26 mouse cellular contexts compared by ENCODE assay signal in the genomic region with DNA sequence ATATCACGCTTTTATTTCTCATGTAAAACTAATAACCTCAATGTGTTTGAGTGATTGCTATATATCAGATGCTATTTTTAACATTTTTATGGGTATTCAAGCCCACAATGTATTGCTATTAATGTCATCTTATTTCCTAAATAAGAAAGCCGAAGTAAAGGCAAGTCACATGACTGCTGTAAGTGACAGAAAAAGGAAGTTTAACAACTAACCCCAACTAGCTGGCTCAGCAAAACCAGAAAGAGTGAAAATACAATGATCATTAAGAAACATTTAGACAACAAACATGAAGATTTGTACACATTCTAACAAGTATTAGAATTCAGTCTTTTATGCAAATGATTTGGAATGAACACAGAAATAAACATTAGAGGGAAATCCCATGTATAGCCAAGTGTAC.
A peak's percentile ranks its signal among the peaks of the same experiment; 100 is the strongest.
DNase-seq lines count a peak whose midpoint lies in the region; ATAC-seq and TF ChIP-seq lines count a peak whose summit lies in the region.
"Had no signal": no experiment of that assay in that cellular context is flagged by ENCODE, and none has a peak within 500 bp of the region (broad histone marks: within the 10 kb centered on the region; RNA-seq: fewer than 3 reads in every experiment).

No protein-coding gene starts in this region.

- H3K4me3 ChIP-seq in CH12.LX (replicated peaks in 1 of 3; ENCODE audit: low read depth in 2 of 3, low read length in 2 of 3, poor library complexity in 1 of 3): no peak overlapping the region
- H3K4me3 ChIP-seq in macrophage (ENCODE audit: inconsistent target): no peak overlapping the region
- no peak overlapping the region for H3K4me3 ChIP-seq in hindbrain, embryonic 11.5 days (ENCODE audit: low read depth, low read length)
- H3K4me3 ChIP-seq: embryonic facial prominence, embryonic 12.5 days; embryonic facial prominence, embryonic 15.5 days; gastrocnemius, adult 2 months; hindbrain, embryonic 10.5 days had no signal

- H3K4me1 ChIP-seq in CH12.LX (ENCODE audit: control insufficient read depth in 1 of 2, insufficient read depth in 2 of 2): peaks cover 0 to 6% of the 10 kb centered on the region in 2 experiments; a peak in 2 of 4 replicates
- no peaks in the 10 kb centered on the region for H3K4me1 ChIP-seq in hindbrain, embryonic 11.5 days (replicated peaks; ENCODE audit: control insufficient read depth, insufficient read depth, low read length)
- H3K4me1 ChIP-seq: embryonic facial prominence, embryonic 12.5 days; embryonic facial prominence, embryonic 15.5 days; hindbrain, embryonic 10.5 days had no signal

- DNase-seq in 416B (ENCODE audit: low read depth): peak; percentile 25
- DNase-seq in CH12.LX (ENCODE audit: extremely low read depth): no peak
- no peak for DNase-seq in adrenal gland, postnatal 36 days
- no peak for DNase-seq in left cerebral cortex, postnatal 14 days (ENCODE audit: low spot score in 2 of 2)
- DNase-seq in hindbrain, embryonic 11.5 days (ENCODE audit: low spot score): no peak
- DNase-seq in adrenal gland, postnatal 4 days (ENCODE audit: low spot score in 2 of 2): no peak
- DNase-seq: adrenal gland, adult 2 months; adrenal gland, postnatal 14 days; cerebellum, adult 8-10 months; cerebellum, postnatal 10 days; forebrain, postnatal 0 days; gastrocnemius, adult 2 months; gastrocnemius, postnatal 14 days; heart, adult 18-20 months had no signal

- whole genome bisulfite sequencing in macrophage (ENCODE audit: missing documents): 21% methylated on average over 2 of the region's 2 CpGs
- WGBS in hindbrain, embryonic 11.5 days: 87% methylated on average over 2 of the region's 2 CpGs

- no peak overlapping the region for H3K4me2 ChIP-seq in CH12.LX (ENCODE audit: insufficient read depth, low read depth, poor library complexity, severe bottlenecking)
- no peak overlapping the region for H3K4me2 ChIP-seq in hindbrain, embryonic 11.5 days (replicated peaks; ENCODE audit: low read depth, low read length)
- H3K4me2 ChIP-seq: embryonic facial prominence, embryonic 12.5 days; embryonic facial prominence, embryonic 15.5 days; heart, embryonic 11.5 days; hindbrain, embryonic 14.5 days had no signal

- no peaks in the 10 kb centered on the region for H3K27me3 ChIP-seq in CH12.LX (replicated peaks)
- no peaks in the 10 kb centered on the region for H3K27me3 ChIP-seq in hindbrain, embryonic 11.5 days (ENCODE audit: control insufficient read depth, insufficient read depth, low read length)
- H3K27me3 ChIP-seq: embryonic facial prominence, embryonic 12.5 days; embryonic facial prominence, embryonic 15.5 days had no signal

- H3K79me2 ChIP-seq in CH12.LX (replicated peaks; ENCODE audit: control insufficient read depth, extremely low read depth, insufficient read depth, poor library complexity, severe bottlenecking) (no peaks in the 10 kb centered on the region), macrophage (ENCODE audit: inconsistent target) (peaks cover 3% of the 10 kb centered on the region)

- in situ Hi-C loops in CH12.LX (cut with MboI; ENCODE audit: low pct_ligation_motif_present, low pct_unique_long_range_greater_than_20kb, low sequenced_read_pairs): no loop called here

- H3K9me3 ChIP-seq in CH12.LX (replicated peaks; ENCODE audit: low read length): no peaks in the 10 kb centered on the region
- no peaks in the 10 kb centered on the region for H3K9me3 ChIP-seq in hindbrain, embryonic 11.5 days (ENCODE audit: control insufficient read depth, low read length)
- H3K9me3 ChIP-seq: embryonic facial prominence, embryonic 12.5 days; embryonic facial prominence, embryonic 15.5 days; G1E; hindbrain, embryonic 10.5 days had no signal

- peak; percentile 51; the same call in 1 of the 2 replicates for ATAC-seq in common myeloid progenitor, adult 5-6 weeks (replicated peaks; ENCODE audit: low read depth, poor library complexity, severe bottlenecking)
- ATAC-seq in hindbrain, embryonic 11.5 days (ENCODE audit: low FRiP score): no peak
- ATAC-seq: forebrain, embryonic 14.5 days; forebrain, postnatal 0 days; hindbrain, postnatal 0 days; inflammation-experienced regulatory T-cells, adult 6 months; intestine, postnatal 0 days had no signal

- TF ChIP-seq EP300 in CH12.LX (IDR thresholded peaks at IDR 0.05; ENCODE audit: low read length): no peak

- no peak for TF ChIP-seq POLR2A in CH12.LX (IDR thresholded peaks at IDR 0.05; ENCODE audit: low read depth, low read length)

- no peaks in the 10 kb centered on the region for H3K36me3 ChIP-seq in CH12.LX (replicated peaks in 1 of 2; ENCODE audit: control insufficient read depth in 1 of 2, insufficient read depth in 1 of 2, low read length in 1 of 2)
- H3K36me3 ChIP-seq in macrophage (ENCODE audit: inconsistent target): no peaks in the 10 kb centered on the region
- no peaks in the 10 kb centered on the region for H3K36me3 ChIP-seq in hindbrain, embryonic 11.5 days (ENCODE audit: control insufficient read depth, insufficient read depth, low read length)
- H3K36me3 ChIP-seq: embryonic facial prominence, embryonic 12.5 days; embryonic facial prominence, embryonic 15.5 days; G1E; hindbrain, embryonic 10.5 days had no signal

- H3K27ac ChIP-seq in CH12.LX (ENCODE audit: insufficient read depth, low read depth): no peak overlapping the region
- peak overlapping the region; percentile 32 for H3K27ac ChIP-seq in macrophage
- no peak overlapping the region for H3K27ac ChIP-seq in hindbrain, embryonic 11.5 days (ENCODE audit: low read depth, low read length)
- H3K27ac ChIP-seq: embryonic facial prominence, embryonic 12.5 days; embryonic facial prominence, embryonic 15.5 days; gastrocnemius, adult 2 months; hindbrain, embryonic 10.5 days; hindbrain, embryonic 14.5 days; hindbrain, postnatal 0 days had no signal

- TF ChIP-seq RAD21 in CH12.LX (IDR thresholded peaks at IDR 0.05; ENCODE audit: low read depth, low read length): no peak

- intact Hi-C loops in left cerebral cortex, postnatal 14 days (cut with DNase I): no loop called here

- no peak for TF ChIP-seq CTCF in CH12.LX (conservative IDR thresholded peaks at IDR 0.05 in 1 of 2, IDR thresholded peaks at IDR 0.05 in 1 of 2; ENCODE audit: low read depth in 2 of 2, low read length in 2 of 2)

- dilution Hi-C loops in CH12.LX (cut with MboI; ENCODE audit: extremely low pct_ligation_motif_present, extremely low pct_unique_long_range_greater_than_20kb, low sequenced_read_pairs): no loop called here

- no peak overlapping the region for H3K9ac ChIP-seq in CH12.LX (ENCODE audit: insufficient read depth, low read depth)
- no peak overlapping the region for H3K9ac ChIP-seq in hindbrain, embryonic 11.5 days (ENCODE audit: low read depth, low read length)
- H3K9ac ChIP-seq: embryonic facial prominence, embryonic 12.5 days; embryonic facial prominence, embryonic 15.5 days; forebrain, postnatal 0 days; hindbrain, embryonic 14.5 days had no signal

TF ChIP-seq in CH12.LX, 34 proteins besides CTCF, POLR2A, EP300 and RAD21:
- TF ChIP-seq CHD2 (IDR thresholded peaks at IDR 0.05; ENCODE audit: low read length): no peak
- TF ChIP-seq PAX5 (IDR thresholded peaks at IDR 0.05; ENCODE audit: low read length): no peak
- no peak for TF ChIP-seq GABPA (IDR thresholded peaks at IDR 0.05; ENCODE audit: insufficient replicate concordance, low read depth, low read length)
- no peak for TF ChIP-seq KAT2A (IDR thresholded peaks at IDR 0.05; ENCODE audit: insufficient replicate concordance, low read length)
- peak; percentile 55; the same call in 1 of the 2 replicates for TF ChIP-seq MAFK (IDR thresholded peaks at IDR 0.05; ENCODE audit: insufficient replicate concordance, low read length)
- no peak for TF ChIP-seq ZKSCAN1 (IDR thresholded peaks at IDR 0.05; ENCODE audit: borderline replicate concordance, low read depth, low read length)
